Comparison of ENCODE assay signal across 9 mouse cellular contexts in genomic region chr11:68341111-68342002, GRCm38 (mm10). TPM values are rescaled to one million over a fixed set of nuclear protein-coding genes. Genes with fewer than 3 reads are reported as not detected.
DNase-seq lines count a peak whose midpoint lies in the region; ATAC-seq and TF ChIP-seq lines count a peak whose summit lies in the region.
"Had no signal": no experiment of that assay in that cellular context is flagged by ENCODE, and none has a peak within 500 bp of the region (broad histone marks: within the 10 kb centered on the region; RNA-seq: fewer than 3 reads in every experiment).

No protein-coding gene starts in this region.

- no peaks in the 10 kb centered on the region for H3K36me3 ChIP-seq in heart, embryonic 11.5 days (ENCODE audit: control insufficient read depth, insufficient read depth, low read length)
- peaks cover 69% of the 10 kb centered on the region for H3K36me3 ChIP-seq in E14TG2a.4 (ENCODE audit: insufficient read depth, low read length)
- no peaks in the 10 kb centered on the region for H3K36me3 ChIP-seq in embryonic facial prominence, embryonic 12.5 days

- H3K9ac ChIP-seq in heart, embryonic 11.5 days (ENCODE audit: low read depth, low read length) = no peak overlapping the region
- H3K9ac ChIP-seq in embryonic facial prominence, embryonic 12.5 days = no peak overlapping the region
- H3K9ac ChIP-seq: liver, embryonic 14.5 days had no signal

- 0 out of 2 replicates have a peak, but pooled peaks have one; percentile 12 for TF ChIP-seq CTCF in E14TG2a.4 (conservative IDR thresholded peaks at IDR 0.05; ENCODE audit: low read length)

- no peaks in the 10 kb centered on the region for H3K9me3 ChIP-seq in heart, embryonic 11.5 days (replicated peaks; ENCODE audit: control insufficient read depth, low read length)
- no peaks in the 10 kb centered on the region for H3K9me3 ChIP-seq in E14TG2a.4 (ENCODE audit: low read length)
- H3K9me3 ChIP-seq in embryonic facial prominence, embryonic 12.5 days = no peaks in the 10 kb centered on the region

- intact Hi-C loops in heart, postnatal 25 days (cut with DNase I) = loop anchor here (5.0 kb wide), 1 partner anchor 46 kb away; no protein-coding TSS in a partner anchor

- H3K4me3 ChIP-seq in heart, embryonic 11.5 days (ENCODE audit: low read depth, low read length) = no peak overlapping the region
- no peak overlapping the region for H3K4me3 ChIP-seq in E14TG2a.4 (replicated peaks; ENCODE audit: low read length)
- no peak overlapping the region for H3K4me3 ChIP-seq in embryonic facial prominence, embryonic 12.5 days

- H3K27ac ChIP-seq in heart, embryonic 11.5 days (ENCODE audit: low read depth, low read length) = no peak overlapping the region
- H3K27ac ChIP-seq in embryonic facial prominence, embryonic 12.5 days = 0 out of 2 replicates have a peak overlapping the region, but pooled peaks have one; percentile 1
- H3K27ac ChIP-seq: liver, embryonic 14.5 days had no signal

- WGBS in heart, embryonic 11.5 days (ENCODE audit: insufficient replicate concordance) = 76% methylated on average over 13 of the region's 13 CpGs
- WGBS in embryonic facial prominence, embryonic 12.5 days = 61% methylated on average over 13 of the region's 13 CpGs

- H3K27me3 ChIP-seq in heart, embryonic 11.5 days (ENCODE audit: control insufficient read depth, insufficient read depth, low read length) = no peaks in the 10 kb centered on the region
- H3K27me3 ChIP-seq in E14TG2a.4 (ENCODE audit: insufficient read depth, low read length) = peaks cover 14% of the 10 kb centered on the region
- no peaks in the 10 kb centered on the region for H3K27me3 ChIP-seq in embryonic facial prominence, embryonic 12.5 days

- H3K4me2 ChIP-seq in heart, embryonic 11.5 days = no peak overlapping the region
- H3K4me2 ChIP-seq in embryonic facial prominence, embryonic 12.5 days (replicated peaks) = no peak overlapping the region

- ATAC-seq in heart, embryonic 11.5 days (replicated peaks; ENCODE audit: insufficient number of reproducible peaks, low FRiP score, low TSS enrichment) = no peak
- 0 out of 2 replicates have a peak, but pooled peaks have one; percentile 52 for ATAC-seq in embryonic facial prominence, embryonic 12.5 days (ENCODE audit: insufficient number of reproducible peaks, insufficient read depth, low FRiP score, low TSS enrichment)

- 0 out of 2 replicates have a peak, but pooled peaks cover 10% of the 10 kb centered on the region for H3K4me1 ChIP-seq in heart, embryonic 11.5 days (ENCODE audit: control insufficient read depth, insufficient read depth, low read length)
- peaks cover 49% of the 10 kb centered on the region for H3K4me1 ChIP-seq in E14TG2a.4 (replicated peaks; ENCODE audit: low read depth, low read length)
- peaks cover 20% of the 10 kb centered on the region; the same call in 1 of the 2 replicates for H3K4me1 ChIP-seq in embryonic facial prominence, embryonic 12.5 days

- DNase-seq in heart, adult 18-20 months = peak; percentile 63 to 78
- DNase-seq in heart, postnatal 25 days (ENCODE audit: low spot score) = peak; percentile 47
- peak; percentile 66 for DNase-seq in lung, postnatal 10 days
- DNase-seq in urinary bladder, adult 18-20 months (ENCODE audit: low spot score in 2 of 2) = no peak
- DNase-seq in thymus, adult 18-20 months = no peak

RNA-seq across cellular contexts. Expression of gene Ntn1, which starts 59.3 kb away (rescaled TPM):
- 10 to 100 TPM; 72.7 to 76.0 TPM for total RNA-seq in heart, adult 18-20 months (2021)
- polyA plus RNA-seq in heart, embryonic 11.5 days (2014; fragmentation: Nextera tagmentation; extraction: Ambion mirVana) = 6.1 and 6.8 TPM in 2 replicates
- 12.2 and 14.8 TPM in 2 replicates for polyA plus RNA-seq in embryonic facial prominence, embryonic 12.5 days (2016; fragmentation: Nextera tagmentation; extraction: Ambion mirVana)
- total RNA-seq in heart, postnatal 25 days (2021) = 10 to 100 TPM; 53.0 to 54.8 TPM

Comparison
In these comparisons a context has a peak if more than half of its experiments do, and no peak if none do; other contexts are left out.
1. DNase-seq: peak in heart, adult 18-20 months (2 of 2), heart, postnatal 25 days (single experiment) and lung, postnatal 10 days (single experiment); none in urinary bladder, adult 18-20 months (0 of 2) and thymus, adult 18-20 months (0 of 2).